In genomic region chr9:103305332-103306041, GRCm38 (mm10) we compare ENCODE assay signal across 9 mouse cellular contexts. TPM values are rescaled to one million over a fixed set of nuclear protein-coding genes. Genes with fewer than 3 reads are reported as not detected.
DNase-seq lines count a peak whose midpoint lies in the region; ATAC-seq and TF ChIP-seq lines count a peak whose summit lies in the region.
"Had no signal": no experiment of that assay in that cellular context is flagged by ENCODE, and none has a peak within 500 bp of the region (broad histone marks: within the 10 kb centered on the region; RNA-seq: fewer than 3 reads in every experiment).

No protein-coding gene starts in this region.

- H3K27ac ChIP-seq in layer of hippocampus, adult 2 months, result peak overlapping the region; percentile 36
- H3K27ac ChIP-seq in hindbrain, embryonic 13.5 days, result peak overlapping the region; percentile 76

- no peak for TF ChIP-seq CTCF in layer of hippocampus, adult 2 months (conservative IDR thresholded peaks at IDR 0.05)
- no peak for TF ChIP-seq CTCF in G1E (IDR thresholded peaks at IDR 0.05; ENCODE audit: low read depth, low read length)

- WGBS in hindbrain, embryonic 13.5 days, result under 1% methylated on average over 40 of the region's 40 CpGs

- peak overlapping the region; percentile 72 for H3K4me3 ChIP-seq in layer of hippocampus, adult 2 months
- peak overlapping the region; percentile 90 for H3K4me3 ChIP-seq in G1E (ENCODE audit: low read depth, low read length)
- H3K4me3 ChIP-seq in hindbrain, embryonic 13.5 days, result peak overlapping the region; percentile 95

- peaks cover 40% of the 10 kb centered on the region for H3K4me1 ChIP-seq in G1E (ENCODE audit: insufficient read depth, low read depth, low read length)
- H3K4me1 ChIP-seq in hindbrain, embryonic 13.5 days (replicated peaks), result peaks cover 19% of the 10 kb centered on the region

- peak overlapping the region; percentile 79 for H3K9ac ChIP-seq in hindbrain, embryonic 13.5 days

- no peak for ATAC-seq in G1E (ENCODE audit: extremely low read depth, insufficient number of reproducible peaks, low FRiP score, poor library complexity, severe bottlenecking)
- peak; percentile 82; the same call in 1 of the 2 replicates for ATAC-seq in hindbrain, embryonic 13.5 days (ENCODE audit: low FRiP score)
- ATAC-seq in megakaryocyte, adult 5-6 weeks (ENCODE audit: poor library complexity, severe bottlenecking), result peak; percentile 19

- peak overlapping the region; percentile 95 for H3K4me2 ChIP-seq in hindbrain, embryonic 13.5 days

- peak in 1 of 2 experiments; percentile 4 for DNase-seq in layer of hippocampus, adult 2 months (ENCODE audit: low spot score in 2 of 2)
- no peak for DNase-seq in layer of hippocampus, postnatal 14 days (ENCODE audit: low spot score in 2 of 2)
- DNase-seq in G1E (ENCODE audit: low spot score), result no peak
- peak; percentile 18 for DNase-seq in c-Kit-positive CD71-negative TER-119-negative erythroid progenitor cells, embryonic 14.5 days (ENCODE audit: low read depth)
- DNase-seq in urinary bladder, adult 18-20 months (ENCODE audit: low spot score in 2 of 2), result no peak
- DNase-seq in adrenal gland, adult (ENCODE audit: inconsistent age in 2 of 2, low spot score in 1 of 2), result no peak

- H3K36me3 ChIP-seq in G1E (replicated peaks), result peaks cover 60% of the 10 kb centered on the region
- H3K36me3 ChIP-seq in hindbrain, embryonic 13.5 days, result peaks cover 17% of the 10 kb centered on the region

- no peaks in the 10 kb centered on the region for H3K9me3 ChIP-seq in G1E (replicated peaks)
- H3K9me3 ChIP-seq in hindbrain, embryonic 13.5 days, result no peaks in the 10 kb centered on the region

- H3K27me3 ChIP-seq in G1E (ENCODE audit: insufficient read depth, low read length), result no peaks in the 10 kb centered on the region
- H3K27me3 ChIP-seq in hindbrain, embryonic 13.5 days, result no peaks in the 10 kb centered on the region

RNA-seq across cellular contexts. Expression of gene Topbp1, which starts 0.5 kb away (rescaled TPM):
- total RNA-seq in layer of hippocampus, adult 2 months (2021), result 10 to 100 TPM; 22.4 to 22.7 TPM
- 10 to 100 TPM; 20.5 to 27.4 TPM for total RNA-seq in layer of hippocampus, postnatal 14 days (2021)
- total RNA-seq in G1E (2014; fragmentation: Nextera tagmentation) (449 and 472 TPM in 2 replicates), G1E (2017) (273 and 298 TPM in 2 replicates)
- 40.9 and 59.7 TPM in 2 replicates for polyA plus RNA-seq in G1E (2012)
- 23.2 and 26.0 TPM in 2 replicates for polyA plus RNA-seq in hindbrain, embryonic 13.5 days (2015; fragmentation: Nextera tagmentation; extraction: Ambion mirVana)
- 111 and 113 TPM in 2 replicates for total RNA-seq in megakaryocyte, adult 5-6 weeks (2015)
- total RNA-seq in megakaryocyte, adult 5-6 weeks (2017), result 130 and 151 TPM in 2 replicates

RNA-seq across cellular contexts. Expression of gene 1300017J02Rik, which starts 0.6 kb away (rescaled TPM):
- 1 to 10 TPM in 1 of 2 experiments, not detected in 1; 1.2 TPM for total RNA-seq in layer of hippocampus, adult 2 months (2021)
- total RNA-seq in layer of hippocampus, postnatal 14 days (2021), result under 1 TPM; 0.28 to 0.98 TPM
- 31.0 and 42.4 TPM in 2 replicates for total RNA-seq in G1E (2014; fragmentation: Nextera tagmentation)
- 29.9 and 31.9 TPM in 2 replicates for total RNA-seq in G1E (2017)
- polyA plus RNA-seq in G1E (2012), result 5.7 and 6.9 TPM in 2 replicates
- 1.2 and 2.8 TPM in 2 replicates for polyA plus RNA-seq in hindbrain, embryonic 13.5 days (2015; fragmentation: Nextera tagmentation; extraction: Ambion mirVana)
- 0.89 and 2.3 TPM in 2 replicates for total RNA-seq in megakaryocyte, adult 5-6 weeks (2015)
- 1.7 and 2.4 TPM in 2 replicates for total RNA-seq in megakaryocyte, adult 5-6 weeks (2017)
- polyA plus RNA-seq: large intestine, adult 2 months had no signal

Comparison
In these comparisons a context has a peak if more than half of its experiments do, and no peak if none do; other contexts are left out.
1. RNA of gene 1300017J02Rik, which starts 0.6 kb away (total RNA-seq): 29.9 to 42.4 TPM in G1E; 0.89 to 2.4 TPM in megakaryocyte, adult 5-6 weeks, 1.2 TPM in layer of hippocampus, adult 2 months and 0.28 to 0.98 TPM in layer of hippocampus, postnatal 14 days; every median in the first group is over 4 times any median in the second.
2. Peak in every context shown above with its lines, with median percentiles within 50 percentile points of each other: H3K4me3 ChIP-seq.